Mouse (Mus musculus) CD4-positive, CD25-positive, alpha-beta regulatory T cell, adult 4 months (primary cell): ENCODE measurements around the gene Dpm3. TPM values are rescaled to one million over a fixed set of nuclear protein-coding genes. Genes with fewer than 3 reads are reported as not detected.
A peak's percentile ranks its signal among the peaks of the same experiment; 100 is the strongest.
"Not testable (repeated sequence)": the region's sequence is repeated elsewhere in the genome, so short reads cannot be mapped to it uniquely, and the experiment has no call there.

Experiments used
- ATAC-seq: one replicate; pipeline ENCODE4 v1.8.0; 2017
- polyA plus RNA-seq, 2 experiments: library from polyadenylated mRNA; unstranded; fragments of 100-300 nt; shearing (Covaris generic); gene quantifications; one replicate each; pipeline ENCODE4 v1.2.1; 2017

Gene Dpm3
- polyA plus RNA-seq, result 100 to 1,000 TPM; 116 to 155 TPM

- ATAC-seq, result no peak
Measured at GRCm38 (mm10) chr3:89259076-89259475, at the start of gene Dpm3. TSS of gene Dpm3 (plus strand) at chr3:89259358.

DNA sequence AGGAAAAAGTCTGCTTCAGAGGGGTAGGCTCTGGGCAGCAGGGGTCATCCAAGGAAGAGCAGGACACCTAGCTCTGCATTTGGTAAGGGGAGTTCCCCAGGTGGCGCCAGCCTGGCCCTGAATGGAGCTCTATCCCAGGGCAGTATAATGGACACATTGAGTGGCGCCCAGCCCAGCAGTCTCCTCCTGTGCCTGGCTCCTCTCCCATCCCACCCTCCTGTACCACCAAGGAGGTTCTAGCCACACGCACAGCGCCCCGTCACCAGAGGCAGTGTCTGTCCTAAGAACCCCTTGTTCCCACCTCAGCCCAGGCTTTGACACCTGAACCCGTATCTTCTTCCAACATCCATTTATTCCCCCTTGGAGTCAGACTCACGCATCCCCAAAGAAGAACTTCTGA lies 49.4 kb upstream of the Dpm3 start:
- ATAC-seq, result no peak

GRCm38 (mm10) chr3:89210162-89210561 lies 49.0 kb upstream of the Dpm3 start:
- ATAC-seq, result no peak

DNA sequence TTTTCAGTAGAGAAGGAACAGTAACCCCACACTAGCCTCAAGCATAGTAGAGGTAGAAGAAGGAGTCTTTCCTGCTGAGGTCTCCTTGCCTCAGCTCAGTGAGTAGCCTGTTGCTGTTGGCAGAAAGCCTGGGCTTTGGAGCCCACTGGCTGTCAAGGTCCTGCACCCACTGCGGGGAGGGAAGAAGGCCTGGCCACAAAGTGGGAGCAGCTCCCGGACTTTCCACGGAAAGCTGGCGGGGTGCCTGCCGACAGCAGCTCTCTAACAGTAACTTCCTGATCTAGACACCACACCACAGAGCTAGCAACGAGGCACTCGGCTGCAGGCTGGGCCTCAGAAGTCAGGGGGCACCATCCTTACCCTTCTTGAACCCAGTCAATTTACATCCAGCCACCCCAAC lies 48.4 kb upstream of the Dpm3 start:
- ATAC-seq, result no peak

DNA sequence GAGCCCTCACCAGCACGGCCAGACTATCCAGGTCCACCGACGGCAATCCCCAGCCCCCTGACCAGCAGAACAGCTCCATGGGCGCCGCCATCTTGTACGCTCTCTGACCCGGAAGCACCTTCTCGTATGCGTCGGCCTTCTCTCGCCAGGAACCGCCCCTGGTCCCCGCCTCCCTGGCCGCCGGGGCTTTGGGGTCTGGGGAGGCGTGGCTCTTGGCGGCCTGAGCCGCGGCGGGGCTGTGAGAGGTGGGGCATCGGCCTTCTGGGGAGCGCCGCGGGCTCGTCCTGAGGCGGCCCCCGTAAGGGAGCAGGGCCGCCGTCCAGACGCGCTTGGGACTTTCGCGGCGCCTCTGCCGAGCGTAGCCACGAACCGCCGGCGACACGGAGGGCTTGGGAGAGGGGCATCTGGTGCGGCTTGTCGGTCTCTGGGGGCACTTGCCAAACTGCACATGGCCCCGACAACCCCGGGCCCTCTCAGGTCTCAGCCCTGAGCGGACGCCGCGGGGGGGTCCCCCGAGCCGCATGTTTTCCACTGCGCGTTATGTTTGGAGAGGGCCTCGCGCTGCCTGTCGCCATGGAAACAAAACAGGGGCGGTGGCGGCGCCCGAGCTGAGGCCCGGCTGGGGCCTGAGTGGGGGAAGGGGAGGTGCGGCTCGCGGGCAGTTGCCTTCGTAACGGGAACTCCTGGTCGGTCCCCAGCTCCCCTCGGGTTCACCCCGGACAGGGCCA lies 45.2 kb upstream of the Dpm3 start:
- peak; percentile 85 for ATAC-seq

DNA sequence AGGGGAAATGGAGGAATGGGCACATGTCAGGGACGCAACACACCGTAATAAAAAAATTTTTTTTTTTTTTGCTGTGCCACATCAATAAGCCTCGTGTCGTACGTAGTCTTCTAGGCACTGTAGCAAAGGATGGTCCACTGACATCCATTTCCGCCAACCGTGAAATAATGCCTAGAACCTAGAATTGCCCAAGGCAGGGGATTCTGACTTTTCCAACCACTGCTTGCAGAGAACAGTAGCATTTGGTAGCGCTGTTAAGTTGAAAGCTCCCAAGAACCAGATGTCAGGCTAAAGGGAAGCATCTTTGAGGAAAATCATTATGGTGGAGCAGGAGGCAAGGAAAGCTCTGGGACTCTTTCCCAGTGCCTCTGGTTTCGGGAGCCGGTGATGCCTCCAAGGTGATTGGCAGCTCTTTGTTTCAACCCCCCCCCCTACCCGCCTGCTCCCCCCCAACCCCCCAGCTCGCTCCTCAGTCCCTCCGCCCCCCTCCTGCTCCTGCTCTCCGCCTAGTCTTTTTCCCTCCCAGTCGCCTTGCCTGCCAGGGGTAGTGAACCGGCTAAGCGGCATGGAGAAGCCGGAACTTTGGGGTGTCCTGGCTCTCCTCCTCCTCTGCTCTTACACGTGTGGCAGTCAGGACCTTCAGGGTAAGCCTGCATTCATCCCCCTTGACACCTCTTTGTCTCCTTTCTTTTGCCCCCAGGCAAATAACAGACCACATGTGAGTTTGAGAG lies 44.3 kb upstream of the Dpm3 start, which contains the start of gene Thbs3:
Gene Thbs3, plus strand, starts transcription at position 500 of the 731 bp plus-strand sequence.
- ATAC-seq, result peak; percentile 56

GRCm38 (mm10) chr3:89215853-89216252 lies 43.3 kb upstream of the Dpm3 start:
- ATAC-seq, result peak; percentile 35

- not testable (repeated sequence) for ATAC-seq
Measured at GRCm38 (mm10) chr3:89216407-89216806, 42.8 kb upstream of the Dpm3 start.

GRCm38 (mm10) chr3:89218271-89218670 lies 40.9 kb upstream of the Dpm3 start:
- ATAC-seq, result no peak

- ATAC-seq, result no peak
Measured at GRCm38 (mm10) chr3:89219546-89219945, 39.6 kb upstream of the Dpm3 start.

DNA sequence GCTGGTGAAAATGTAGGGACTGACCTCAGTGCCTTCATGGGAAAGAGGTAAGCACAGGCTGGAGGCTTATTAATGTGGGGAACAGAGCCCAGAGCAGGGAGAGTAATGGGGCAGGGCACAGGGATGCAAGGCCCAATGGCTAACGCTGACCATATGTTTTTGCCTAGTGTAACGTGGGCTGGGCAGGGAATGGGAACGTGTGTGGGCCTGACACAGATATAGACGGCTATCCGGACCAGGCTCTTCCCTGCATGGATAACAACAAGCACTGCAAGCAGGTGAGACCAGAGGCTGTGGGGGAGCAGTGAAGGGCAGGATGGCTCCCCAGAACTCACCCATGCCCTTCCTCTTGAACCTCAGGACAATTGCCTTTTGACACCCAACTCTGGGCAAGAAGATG lies 38.0 kb upstream of the Dpm3 start:
- no peak for ATAC-seq

GRCm38 (mm10) chr3:89224796-89225195 lies 34.4 kb upstream of the Dpm3 start:
- ATAC-seq, result no peak

DNA sequence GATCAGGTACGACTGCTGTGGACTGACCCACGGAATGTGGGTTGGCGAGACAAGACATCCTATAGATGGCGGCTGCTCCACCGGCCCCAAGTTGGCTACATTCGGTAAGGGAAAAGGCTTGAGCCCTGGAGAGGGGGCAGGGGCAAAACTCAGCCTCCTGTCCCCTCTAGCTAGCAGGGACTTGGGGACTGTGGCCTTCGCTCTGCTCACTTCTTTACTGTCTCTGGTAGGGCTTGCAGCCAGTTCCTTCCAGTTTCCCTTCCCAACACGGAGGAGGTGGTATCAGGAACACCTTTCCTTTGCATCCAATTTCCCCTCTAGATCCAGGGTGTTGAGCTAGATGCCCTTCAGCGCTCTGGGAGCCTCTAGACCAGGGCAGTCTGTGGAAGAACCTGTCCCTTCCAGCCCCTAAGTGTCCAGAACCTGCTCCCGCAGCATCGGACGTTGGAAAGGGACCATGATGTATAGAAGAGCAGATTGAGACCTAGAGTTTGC lies 33.8 kb upstream of the Dpm3 start:
- ATAC-seq, result no peak

DNA sequence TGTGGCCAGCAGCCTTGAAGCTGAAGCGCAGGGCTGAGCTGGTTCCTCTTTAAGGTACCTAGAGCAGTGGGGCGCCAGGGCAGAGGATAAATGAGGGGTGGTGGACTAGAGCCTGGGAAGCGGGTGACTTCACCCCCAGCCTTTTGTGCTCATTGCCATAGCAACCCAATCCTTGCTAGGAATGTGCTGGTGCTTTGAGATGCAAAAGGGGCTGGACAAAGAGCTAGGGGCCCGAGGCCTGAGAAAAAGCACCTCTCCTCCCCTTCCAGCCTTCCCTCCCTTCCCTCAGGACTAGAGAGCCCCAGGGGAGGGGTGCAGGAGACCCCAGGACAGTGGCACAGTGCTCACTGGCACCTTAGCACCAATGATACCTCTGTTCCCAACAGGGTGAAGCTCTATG lies 33.2 kb upstream of the Dpm3 start:
- no peak for ATAC-seq

- ATAC-seq, result no peak
Measured at GRCm38 (mm10) chr3:89226361-89226760, 32.8 kb upstream of the Dpm3 start.

DNA sequence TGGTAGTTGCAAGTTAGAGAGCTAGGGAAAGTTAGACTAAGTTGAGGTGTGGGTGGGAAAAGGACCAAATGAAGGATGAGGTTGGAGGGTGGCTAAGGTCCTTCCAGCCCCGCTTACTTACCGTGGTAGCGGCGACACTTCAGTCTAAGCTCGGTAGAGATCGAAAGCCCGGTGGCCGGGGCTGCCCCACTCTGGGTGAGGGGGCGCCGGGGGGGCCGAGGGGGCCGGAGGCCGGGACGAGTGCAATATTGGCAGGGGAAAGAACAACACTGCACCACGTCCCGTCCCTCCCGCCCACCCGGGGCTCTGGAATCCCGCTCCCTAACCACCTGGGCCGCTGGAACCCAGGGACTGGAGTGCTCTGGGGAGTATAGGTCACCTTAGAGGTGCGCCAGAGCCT lies 32.3 kb upstream of the Dpm3 start, which contains the start of gene Mtx1:
Gene Mtx1, minus strand, starts transcription at position 189 of the 400 bp plus-strand sequence.
- ATAC-seq, result no peak

GRCm38 (mm10) chr3:89227307-89228179 lies 31.6 kb upstream of the Dpm3 start:
- ATAC-seq, result peak; percentile 54

GRCm38 (mm10) chr3:89228180-89228549 lies 31.0 kb upstream of the Dpm3 start:
- peak; percentile 62 for ATAC-seq

GRCm38 (mm10) chr3:89228836-89229235 lies 30.3 kb upstream of the Dpm3 start, which contains the start of gene Muc1:
TSS of gene Muc1 (plus strand) at chr3:89229057.
- no peak for ATAC-seq

- no peak for ATAC-seq
Measured at GRCm38 (mm10) chr3:89229276-89229675, 29.9 kb upstream of the Dpm3 start.

- no peak for ATAC-seq
Measured at GRCm38 (mm10) chr3:89230561-89230960, 28.6 kb upstream of the Dpm3 start.

- ATAC-seq, result peak; percentile 70
Measured at GRCm38 (mm10) chr3:89231345-89231744, 27.8 kb upstream of the Dpm3 start.
